Mouse (Mus musculus) limb, embryonic 15.5 days (tissue): ENCODE results near the gene Cry2. TPM values are rescaled to one million over a fixed set of nuclear protein-coding genes. Genes with fewer than 3 reads are reported as not detected.

Experiments
- ATAC-seq: fragments of 200-750 bp; cut with Nextera tagmentation; 2 replicates; pipeline ENCODE4 v1.8.0; 2017; ENCODE audit warnings: low read depth, moderate TSS enrichment; ENCODE audit not compliant: insufficient number of reproducible peaks, low FRiP score, low TSS enrichment
- H3K27ac ChIP-seq: fragments of 300-500 bp; sonication (generic); 2 replicates; pipeline ENCODE4 v1.5.1; 2015; ENCODE audit warnings: moderate library complexity, mild to moderate bottlenecking, inconsistent platforms
- H3K27me3 ChIP-seq: fragments of 300-500 bp; sonication (generic); 2 replicates; pipeline ENCODE4 v1.6.1; 2015; ENCODE audit warnings: inconsistent platforms
- H3K36me3 ChIP-seq: fragments of 300-500 bp; sonication (generic); 2 replicates; pipeline ENCODE4 v1.6.1; 2015; ENCODE audit warnings: inconsistent platforms
- H3K4me1 ChIP-seq: fragments of 300-500 bp; sonication (generic); 2 replicates; pipeline ENCODE4 v1.6.1; 2015; ENCODE audit warnings: inconsistent platforms
- H3K4me2 ChIP-seq: fragments of 300-500 bp; sonication (generic); 2 replicates; pipeline ENCODE4 v1.6.1; 2015; ENCODE audit warnings: mild to moderate bottlenecking, inconsistent platforms
- H3K4me3 ChIP-seq: fragments of 300-500 bp; sonication (generic); 2 replicates; pipeline ENCODE4 v1.5.1; 2015; ENCODE audit warnings: mild to moderate bottlenecking, inconsistent platforms
- H3K9ac ChIP-seq: fragments of 300-500 bp; sonication (generic); 2 replicates; pipeline ENCODE4 v1.6.1; 2015; ENCODE audit warnings: inconsistent platforms
- H3K9me3 ChIP-seq: fragments of 300-500 bp; sonication (generic); 2 replicates; pipeline ENCODE4 v1.6.1; 2016; ENCODE audit warnings: inconsistent platforms
- WGBS: fragments of 180-500 bp; shearing (Covaris S2); methylation state at CpG from one replicate; pipeline ENCODE4 v1.1.7; 2015; 5-methylcytosine and 5-hydroxymethylcytosine counted together
- polyA plus RNA-seq: library from polyadenylated mRNA; unstranded; fragments of >200 nt; fragmentation: Nextera tagmentation; extraction: Ambion mirVana; gene quantifications from 2 replicates; pipeline ENCODE4 v1.2.1, GENCODE M21; 2015

Cry2 gene
- polyA plus RNA-seq, 1 experiment from 2014 or later, result 40.3 TPM

DNA sequence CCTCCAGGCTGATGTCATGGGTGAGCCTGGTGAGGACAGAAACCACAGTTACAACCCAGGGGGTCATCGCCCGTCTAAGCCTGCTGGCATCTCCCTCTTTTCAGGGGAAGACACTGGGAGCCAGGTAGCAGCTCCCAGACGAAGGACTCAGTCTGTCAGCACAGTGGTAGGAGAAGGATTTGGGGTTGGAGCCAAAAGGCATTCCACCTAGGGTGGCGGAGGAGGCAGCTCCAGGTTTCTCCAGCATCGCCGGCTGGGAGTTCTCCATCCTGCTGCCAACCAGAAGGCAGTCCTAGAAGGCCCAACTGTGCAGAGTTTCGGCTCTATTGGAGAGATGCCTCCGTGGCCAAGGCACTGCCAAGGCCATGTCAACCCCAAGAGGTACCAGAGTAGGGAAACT, 42.7 kb downstream of the Cry2 start:
- H3K9ac ChIP-seq, result no peak overlapping the region
- peaks cover 12% of the 10 kb centered on the region for H3K36me3 ChIP-seq
- H3K4me1 ChIP-seq, result peaks cover 50% of the 10 kb centered on the region
- 85% methylated on average over 8 of the region's 8 CpGs for WGBS
- no peak for ATAC-seq
- no peaks in the 10 kb centered on the region for H3K9me3 ChIP-seq
- H3K27me3 ChIP-seq, result no peaks in the 10 kb centered on the region
- H3K27ac ChIP-seq, result no peak overlapping the region
- no peak overlapping the region for H3K4me3 ChIP-seq
- no peak overlapping the region for H3K4me2 ChIP-seq

DNA sequence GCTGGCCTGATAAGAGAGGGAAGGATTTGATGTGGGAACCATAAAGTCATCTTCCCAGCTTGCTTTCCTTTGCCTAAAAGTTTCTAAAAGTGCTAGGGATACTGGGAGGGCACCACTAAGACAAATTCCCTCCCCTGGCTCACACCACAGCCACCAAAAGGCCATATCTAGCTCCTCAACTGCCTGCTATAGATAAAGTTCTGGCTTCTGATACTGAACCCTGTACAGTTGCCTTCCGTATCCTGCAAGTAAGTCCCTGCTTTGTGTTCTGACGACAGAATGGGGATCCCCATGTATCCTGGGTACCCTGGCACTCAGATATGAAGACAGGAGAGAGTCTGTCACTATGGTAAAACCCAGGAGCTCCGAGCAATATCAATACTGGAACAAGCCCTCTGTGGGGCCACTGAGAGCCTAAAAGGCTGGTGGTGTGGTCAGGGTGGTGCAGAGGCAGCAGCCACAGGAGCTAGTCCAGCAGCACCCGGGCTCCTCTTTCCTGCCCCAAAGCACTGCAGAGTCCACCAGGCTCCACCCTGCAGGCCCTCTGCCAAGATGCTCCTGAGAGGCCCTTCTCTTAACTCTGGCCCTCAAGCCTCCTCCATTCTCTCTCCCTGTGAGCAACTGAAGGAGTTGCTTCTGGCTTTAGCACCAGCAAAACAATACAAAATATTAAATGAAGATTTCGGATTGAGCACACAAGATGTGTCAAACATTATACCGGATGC, 43.5 kb downstream of the Cry2 start:
- Histone ChIP-seq H3K27ac (no peak overlapping the region), H3K4me1 (peaks cover 50% of the 10 kb centered on the region), H3K4me3 (no peak overlapping the region), H3K27me3 (no peaks in the 10 kb centered on the region), H3K4me2 (0 out of 2 replicates have a peak overlapping the region, but pooled peaks have one; percentile 90), H3K9me3 (no peaks in the 10 kb centered on the region), H3K9ac (no peak overlapping the region), H3K36me3 (peaks cover 20% of the 10 kb centered on the region)
- WGBS, result 75% methylated on average over 6 of the region's 6 CpGs
- no peak for ATAC-seq

DNA sequence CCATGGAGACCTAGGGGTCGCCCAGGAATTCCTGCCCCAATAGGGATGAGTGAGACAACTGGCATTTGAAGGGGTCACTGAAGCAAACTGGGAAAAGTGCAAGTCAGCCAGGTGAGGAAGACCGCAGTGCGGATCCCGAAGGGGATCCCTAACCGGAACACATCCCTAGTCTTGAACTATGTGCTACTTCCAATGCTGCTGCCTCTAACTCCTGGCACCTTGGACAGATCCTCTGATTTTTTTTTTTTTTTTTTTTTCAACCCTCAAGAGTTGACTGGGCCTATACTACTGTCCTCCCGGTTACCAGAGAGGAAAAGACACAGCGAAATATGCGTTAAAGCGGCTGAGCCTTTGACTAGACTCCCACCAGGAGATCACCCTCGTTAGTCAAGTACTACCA, 44.2 kb downstream of the Cry2 start:
- peak overlapping the region; percentile 90 for H3K4me2 ChIP-seq
- peak overlapping the region; percentile 87 for H3K27ac ChIP-seq
- peaks cover 27% of the 10 kb centered on the region for H3K36me3 ChIP-seq
- no peaks in the 10 kb centered on the region for H3K9me3 ChIP-seq
- peak; percentile 12; the same call in 1 of the 2 replicates for ATAC-seq
- no peaks in the 10 kb centered on the region for H3K27me3 ChIP-seq
- peak overlapping the region; percentile 58; the same call in 1 of the 2 replicates for H3K9ac ChIP-seq
- 6% methylated on average over 10 of the region's 10 CpGs for WGBS
- H3K4me1 ChIP-seq, result peaks cover 50% of the 10 kb centered on the region
- peak overlapping the region; percentile 69 for H3K4me3 ChIP-seq

DNA sequence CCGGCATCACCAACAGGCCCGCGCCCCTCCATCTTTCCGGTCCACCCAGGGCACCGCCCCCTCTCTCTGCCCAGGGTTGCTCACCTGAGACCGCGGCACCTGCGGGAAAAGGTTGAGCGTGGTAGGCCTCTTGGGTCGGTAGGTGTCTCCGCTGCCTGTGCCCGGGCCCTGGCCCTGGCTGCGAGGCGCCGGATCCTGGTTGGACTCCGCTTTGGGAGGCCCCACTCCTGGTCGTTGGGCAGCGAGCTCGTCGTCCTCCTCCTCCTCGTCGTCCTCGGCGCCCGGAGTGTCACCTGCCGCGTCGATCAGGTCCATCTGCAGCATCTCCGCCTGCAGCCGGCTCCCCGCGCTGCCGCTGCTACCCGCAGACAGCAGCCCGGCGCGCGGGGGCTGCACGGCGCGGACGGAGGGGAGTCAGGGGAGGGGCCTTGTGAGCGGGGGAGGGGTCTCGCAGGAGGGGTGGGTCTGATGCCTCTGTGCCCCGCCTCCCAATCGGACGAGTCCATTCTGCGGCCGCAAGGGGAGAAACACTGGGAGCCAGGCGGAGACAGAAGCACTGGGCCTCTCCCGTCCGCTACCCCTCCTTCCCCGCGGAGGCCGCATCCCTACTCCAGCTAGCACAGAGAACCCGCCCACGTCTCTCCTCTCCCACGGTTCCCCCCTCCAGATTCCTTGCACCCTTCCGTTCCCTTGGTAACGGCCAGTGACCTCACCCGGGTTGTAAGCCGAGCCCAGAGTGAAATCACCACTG, 44.8 kb downstream of the Cry2 start:
- WGBS, result 1% methylated on average over 61 of the region's 62 CpGs
- H3K9ac ChIP-seq, result peak overlapping the region; percentile 58
- H3K9me3 ChIP-seq, result no peaks in the 10 kb centered on the region
- H3K4me2 ChIP-seq, result peak overlapping the region; percentile 90
- peaks cover 50% of the 10 kb centered on the region for H3K4me1 ChIP-seq
- ATAC-seq, result peak; percentile 83
- no peaks in the 10 kb centered on the region for H3K27me3 ChIP-seq
- H3K27ac ChIP-seq, result peak overlapping the region; percentile 87
- H3K36me3 ChIP-seq, result peaks cover 33% of the 10 kb centered on the region
- H3K4me3 ChIP-seq, result peak overlapping the region; percentile 69

GRCm38 (mm10) chr2:92388081-92388517, 45.7 kb downstream of the Cry2 start:
- H3K4me1 ChIP-seq, result peaks cover 50% of the 10 kb centered on the region
- peak overlapping the region; percentile 90 for H3K4me2 ChIP-seq
- peak overlapping the region; percentile 58; the same call in 1 of the 2 replicates for H3K9ac ChIP-seq
- H3K9me3 ChIP-seq, result no peaks in the 10 kb centered on the region
- H3K4me3 ChIP-seq, result peak overlapping the region; percentile 69
- H3K27ac ChIP-seq, result no peak overlapping the region
- ATAC-seq, result no peak
- H3K27me3 ChIP-seq, result no peaks in the 10 kb centered on the region
- 62% methylated on average over 3 of the region's 3 CpGs for WGBS
- H3K36me3 ChIP-seq, result peaks cover 43% of the 10 kb centered on the region

DNA sequence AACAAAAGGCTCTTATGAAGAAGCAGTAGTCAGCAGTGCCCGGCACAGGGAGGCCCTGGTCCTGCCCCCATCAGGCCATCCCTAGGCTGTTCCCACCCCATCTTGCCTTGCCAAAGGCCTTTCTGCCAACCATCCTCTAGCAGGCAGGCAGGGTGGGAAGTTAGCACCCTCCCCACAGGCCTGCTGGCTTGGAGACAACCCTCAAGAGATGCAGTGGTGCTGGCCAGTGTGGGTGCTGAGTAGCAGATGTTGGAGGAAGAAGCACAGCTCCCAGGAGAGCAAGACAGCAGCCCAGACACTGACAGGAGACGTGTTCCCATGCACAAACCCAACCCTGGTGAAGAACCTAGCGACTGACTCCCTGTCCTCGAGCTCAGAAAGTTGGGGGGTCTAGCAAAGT, 46.2 kb downstream of the Cry2 start:
- H3K9ac ChIP-seq, result no peak overlapping the region
- H3K4me2 ChIP-seq, result peak overlapping the region; percentile 90; the same call in 1 of the 2 replicates
- peaks cover 45% of the 10 kb centered on the region for H3K4me1 ChIP-seq
- H3K27ac ChIP-seq, result no peak overlapping the region
- peaks cover 47% of the 10 kb centered on the region for H3K36me3 ChIP-seq
- ATAC-seq, result no peak
- H3K27me3 ChIP-seq, result no peaks in the 10 kb centered on the region
- H3K4me3 ChIP-seq, result no peak overlapping the region
- H3K9me3 ChIP-seq, result no peaks in the 10 kb centered on the region
- WGBS, result 75% methylated on average over 4 of the region's 4 CpGs

DNA sequence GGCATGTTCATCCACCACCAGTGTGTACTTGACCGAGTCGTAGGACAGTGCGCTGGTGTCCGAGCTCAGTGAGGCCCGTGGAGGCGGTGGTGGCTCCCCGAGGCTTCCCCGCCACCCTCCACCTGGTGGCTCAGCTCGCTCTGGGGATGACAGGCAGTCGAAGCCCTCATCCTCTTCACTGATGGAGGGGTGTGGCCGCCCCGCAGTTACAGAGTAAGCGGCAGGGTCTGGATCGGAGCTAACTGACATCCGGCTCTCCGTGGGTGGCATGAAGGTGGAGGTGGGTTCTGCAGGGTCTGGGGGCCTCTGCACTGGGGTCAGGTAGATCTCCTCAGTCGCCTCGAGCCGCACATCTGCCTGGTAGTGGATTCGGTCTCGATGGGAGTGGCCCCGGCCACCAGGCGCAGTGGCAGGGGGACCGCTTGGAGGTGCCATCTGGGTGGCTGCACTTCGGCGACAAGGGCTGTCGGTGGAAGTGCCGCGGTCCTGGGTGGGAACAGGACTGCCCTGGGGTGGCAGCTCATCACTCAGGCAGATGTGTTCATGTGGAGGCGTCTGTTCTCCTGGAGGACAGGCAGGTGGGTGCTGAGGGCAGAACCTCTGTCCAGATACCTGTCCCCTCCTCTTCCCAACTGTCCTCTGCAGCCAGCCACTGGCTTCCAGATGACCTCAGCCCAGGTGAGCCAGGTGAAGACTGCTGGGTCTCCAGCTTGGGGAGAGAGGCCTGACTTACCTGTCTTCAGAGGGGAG, 46.8 kb downstream of the Cry2 start:
- Histone ChIP-seq H3K36me3 (peaks cover 54% of the 10 kb centered on the region), H3K4me2 (no peak overlapping the region), H3K27ac (no peak overlapping the region), H3K27me3 (no peaks in the 10 kb centered on the region), H3K4me1 (peaks cover 39% of the 10 kb centered on the region), H3K9ac (no peak overlapping the region), H3K4me3 (no peak overlapping the region), H3K9me3 (no peaks in the 10 kb centered on the region)
- ATAC-seq, result no peak
- WGBS, result 89% methylated on average over 30 of the region's 30 CpGs

- Histone ChIP-seq H3K36me3 (peaks cover 70% of the 10 kb centered on the region), H3K9me3 (no peaks in the 10 kb centered on the region), H3K27me3 (no peaks in the 10 kb centered on the region), H3K9ac (no peak overlapping the region), H3K4me3 (no peak overlapping the region), H3K4me1 (peaks cover 26% of the 10 kb centered on the region), H3K27ac (no peak overlapping the region), H3K4me2 (no peak overlapping the region)
- 83% methylated on average over 22 of the region's 22 CpGs for WGBS
- no peak for ATAC-seq
These were observed 48.5 kb downstream of the Cry2 start for GRCm38 (mm10) chr2:92385113-92386051.

DNA sequence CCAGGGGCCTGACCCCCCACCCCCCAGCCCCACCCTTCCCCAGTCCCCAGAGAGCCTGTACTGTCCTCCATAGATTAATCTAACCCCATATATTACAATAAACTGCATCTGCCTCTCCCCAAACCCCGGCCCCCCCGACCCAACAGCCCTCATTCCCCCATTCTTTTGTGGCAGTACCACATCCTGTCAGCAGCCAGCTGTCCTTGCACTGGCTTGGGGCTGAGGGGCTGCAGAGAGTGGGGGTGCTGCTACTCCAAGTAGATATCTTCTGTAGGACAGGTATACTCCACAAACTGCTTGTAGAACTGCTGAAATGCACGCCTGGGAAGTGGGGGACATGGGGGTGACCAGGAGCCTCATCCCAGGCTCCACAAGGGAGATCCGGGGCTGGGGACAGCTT, 49.7 kb downstream of the Cry2 start:
- H3K9ac ChIP-seq, result no peak overlapping the region
- no peaks in the 10 kb centered on the region for H3K27me3 ChIP-seq
- no peak overlapping the region for H3K27ac ChIP-seq
- peaks cover 83% of the 10 kb centered on the region for H3K36me3 ChIP-seq
- no peaks in the 10 kb centered on the region for H3K9me3 ChIP-seq
- no peak overlapping the region for H3K4me2 ChIP-seq
- no peak overlapping the region for H3K4me3 ChIP-seq
- no peak for ATAC-seq
- H3K4me1 ChIP-seq, result peaks cover 15% of the 10 kb centered on the region
- 76% methylated on average over 4 of the region's 4 CpGs for WGBS

DNA sequence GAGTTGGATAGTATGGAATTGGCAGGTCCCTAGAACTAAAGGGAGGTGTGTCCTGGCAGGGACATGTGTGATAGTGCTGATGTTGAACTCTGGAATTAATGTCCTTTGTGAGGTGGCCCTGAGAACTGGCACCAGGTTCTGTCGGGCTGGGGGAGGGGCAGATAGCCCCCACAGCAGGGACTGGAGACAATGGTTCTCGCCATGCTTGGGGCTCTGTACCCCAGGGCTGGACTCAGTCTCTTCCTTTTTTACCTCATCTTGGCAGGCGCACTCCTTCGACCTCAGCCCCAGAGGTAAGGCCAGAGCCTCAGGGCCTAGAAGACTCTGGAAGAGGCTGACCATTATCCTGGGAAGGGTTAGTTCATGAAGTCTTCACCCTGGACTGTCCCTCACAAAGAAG, 51.1 kb downstream of the Cry2 start:
- ATAC-seq, result no peak
- H3K36me3 ChIP-seq, result peaks cover 96% of the 10 kb centered on the region

More for the DNA sequence above, 51.1 kb downstream of the Cry2 start:
- Histone ChIP-seq H3K4me2 (no peak overlapping the region), H3K9me3 (no peaks in the 10 kb centered on the region), H3K27ac (no peak overlapping the region), H3K9ac (no peak overlapping the region), H3K4me3 (no peak overlapping the region), H3K27me3 (no peaks in the 10 kb centered on the region), H3K4me1 (peaks cover 3% of the 10 kb centered on the region)
- 84% methylated on average over 4 of the region's 4 CpGs for WGBS
